8 mouse cellular contexts compared by ENCODE assay signal in the genomic region with DNA sequence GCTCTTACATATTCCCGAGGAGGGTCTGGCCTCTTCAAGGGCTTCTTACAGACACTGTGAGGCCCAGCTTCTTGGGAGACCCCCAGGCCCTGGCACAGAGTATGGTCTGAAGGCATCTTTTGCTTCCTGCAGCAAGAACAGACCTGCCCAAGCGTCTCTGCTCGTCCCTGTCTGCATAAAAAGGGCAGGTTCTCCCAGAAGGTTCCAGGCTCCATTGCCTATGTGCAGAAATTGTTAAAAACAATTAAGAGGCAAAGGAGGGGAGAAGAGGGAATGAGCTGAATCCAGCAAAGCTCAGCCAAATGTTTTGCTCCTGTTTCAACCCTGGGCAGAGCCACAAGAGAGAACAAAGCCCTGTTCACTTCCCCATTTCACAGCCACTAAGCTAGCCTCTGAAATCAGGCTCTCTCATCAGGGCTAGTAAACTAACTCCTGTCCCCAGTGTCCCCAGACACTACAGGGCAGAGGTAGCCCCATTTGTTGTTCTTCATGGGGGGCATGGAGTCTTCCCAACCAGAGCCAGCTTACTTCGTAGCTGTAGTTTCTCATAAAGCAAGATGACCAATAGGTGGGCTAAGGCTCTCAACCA. TPM values are rescaled to one million over a fixed set of nuclear protein-coding genes. Genes with fewer than 3 reads are reported as not detected.
DNase-seq lines count a peak whose midpoint lies in the region; ATAC-seq lines count a peak whose summit lies in the region.

No protein-coding gene starts in this region.

- H3K9me3 ChIP-seq in kidney, embryonic 14.5 days (ENCODE audit: control insufficient read depth, low read length): no peaks in the 10 kb centered on the region
- H3K9me3 ChIP-seq in midbrain, embryonic 10.5 days (replicated peaks): no peaks in the 10 kb centered on the region

- WGBS in kidney, embryonic 14.5 days: 59% methylated on average over 4 of the region's 4 CpGs
- WGBS in midbrain, embryonic 10.5 days: 68% methylated on average over 4 of the region's 4 CpGs

- H3K36me3 ChIP-seq in kidney, embryonic 14.5 days (ENCODE audit: control insufficient read depth, insufficient read depth, low read length): no peaks in the 10 kb centered on the region
- H3K36me3 ChIP-seq in midbrain, embryonic 10.5 days: no peaks in the 10 kb centered on the region

- peak overlapping the region; percentile 32 for H3K4me2 ChIP-seq in kidney, embryonic 14.5 days (replicated peaks; ENCODE audit: low read depth, low read length)

- peaks cover 29% of the 10 kb centered on the region for H3K4me1 ChIP-seq in kidney, embryonic 14.5 days (ENCODE audit: control insufficient read depth, insufficient read depth, low read length)
- H3K4me1 ChIP-seq in midbrain, embryonic 10.5 days: peaks cover 42% of the 10 kb centered on the region

- H3K27me3 ChIP-seq in kidney, embryonic 14.5 days (ENCODE audit: control insufficient read depth, insufficient read depth, low read length): no peaks in the 10 kb centered on the region
- peaks cover 7% of the 10 kb centered on the region; the same call in 1 of the 2 replicates for H3K27me3 ChIP-seq in midbrain, embryonic 10.5 days (ENCODE audit: low read depth, poor library complexity, severe bottlenecking)

- no peak for ATAC-seq in kidney, embryonic 14.5 days (ENCODE audit: low FRiP score, low TSS enrichment)
- ATAC-seq in common myeloid progenitor, adult 5-6 weeks (replicated peaks; ENCODE audit: low read depth, poor library complexity, severe bottlenecking): peak; percentile 37
- peak; percentile 50 to 56; a peak in 3 of 4 replicates for ATAC-seq in hematopoietic stem cell, adult 5-6 weeks (replicated peaks in 1 of 2; ENCODE audit: insufficient read depth in 1 of 2, low FRiP score in 2 of 2, low TSS enrichment in 1 of 2, low read depth in 1 of 2, poor library complexity in 2 of 2, severe bottlenecking in 2 of 2)
- ATAC-seq in erythroblast, adult 5-6 weeks (replicated peaks; ENCODE audit: low FRiP score, poor library complexity, severe bottlenecking): no peak

- peak overlapping the region; percentile 69; the same call in 1 of the 2 replicates for H3K27ac ChIP-seq in kidney, embryonic 14.5 days (ENCODE audit: low read depth, low read length)
- H3K27ac ChIP-seq in midbrain, embryonic 10.5 days (replicated peaks): peak overlapping the region; percentile 73

- no peak overlapping the region for H3K4me3 ChIP-seq in kidney, embryonic 14.5 days (ENCODE audit: low read length)
- no peak overlapping the region for H3K4me3 ChIP-seq in midbrain, embryonic 10.5 days

- no peak for DNase-seq in kidney, adult 9 months
- DNase-seq in midbrain, embryonic 10.5 days (ENCODE audit: low spot score): no peak
- DNase-seq in urinary bladder, postnatal 14 days (ENCODE audit: low spot score): no peak
- DNase-seq in adrenal gland, postnatal 14 days: no peak

- no peak overlapping the region for H3K9ac ChIP-seq in kidney, embryonic 14.5 days (ENCODE audit: low read depth, low read length)

RNA-seq across cellular contexts. Expression of gene Vcpkmt, which starts 44.4 kb away (rescaled TPM):
- 22.1 and 31.3 TPM in 2 replicates for polyA plus RNA-seq in kidney, embryonic 14.5 days (2014; fragmentation: Nextera tagmentation; extraction: Ambion mirVana)
- total RNA-seq in common myeloid progenitor, adult 5-6 weeks (2017): 13.5 and 16.6 TPM in 2 replicates
- 19.9 and 20.6 TPM in 2 replicates for total RNA-seq in hematopoietic stem cell, adult 5-6 weeks (2017)
- polyA plus RNA-seq in midbrain, embryonic 10.5 days (2016; fragmentation: Nextera tagmentation; extraction: Ambion mirVana): 20.1 and 21.4 TPM in 2 replicates
- 2.3 and 16.3 TPM in 2 replicates for total RNA-seq in erythroblast, adult 5-6 weeks (2015; ENCODE audit: low replicate concordance)
- 0.42 and 0.51 TPM in 2 replicates for total RNA-seq in erythroblast, adult 5-6 weeks (2017; ENCODE audit: low replicate concordance)
- total RNA-seq in adrenal gland, postnatal 14 days (2021): 8.9 and 12.5 TPM in 2 replicates

Comparison
In these comparisons a context has a peak if more than half of its experiments do, and no peak if none do; other contexts are left out.
1. ATAC-seq: peak in common myeloid progenitor, adult 5-6 weeks (single experiment) and hematopoietic stem cell, adult 5-6 weeks (2 of 2); none in kidney, embryonic 14.5 days (single experiment) and erythroblast, adult 5-6 weeks (single experiment).